ENCODE assay signal across 29 mouse cellular contexts in the genomic region with DNA sequence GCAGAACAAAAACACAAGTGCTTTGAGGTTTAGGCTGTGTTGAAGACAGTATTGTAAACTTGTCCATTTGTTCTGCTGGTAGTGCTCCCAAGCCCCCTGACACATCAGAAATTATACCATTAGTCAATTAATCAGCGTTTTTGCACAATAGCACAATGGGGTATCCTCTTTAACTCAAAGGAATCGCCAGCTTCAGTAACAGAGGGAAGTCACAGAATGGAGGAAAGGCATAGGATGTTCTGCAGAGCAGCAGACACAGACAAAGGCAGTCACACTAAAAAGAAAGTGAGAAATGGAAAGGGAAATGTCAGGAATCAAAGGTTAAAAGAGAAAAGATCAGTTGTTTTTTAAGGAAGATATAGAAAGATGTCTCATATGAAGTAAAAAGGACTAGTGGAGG.
DNase-seq lines count a peak whose midpoint lies in the region; ATAC-seq and TF ChIP-seq lines count a peak whose summit lies in the region.
"Had no signal": no experiment of that assay in that cellular context is flagged by ENCODE, and none has a peak within 500 bp of the region (broad histone marks: within the 10 kb centered on the region; RNA-seq: fewer than 3 reads in every experiment).

No protein-coding gene starts in this region.

- no peaks in the 10 kb centered on the region for H3K9me3 ChIP-seq in hindbrain, embryonic 12.5 days (replicated peaks)
- no peaks in the 10 kb centered on the region for H3K9me3 ChIP-seq in hindbrain, postnatal 0 days (ENCODE audit: low read length)
- no peaks in the 10 kb centered on the region for H3K9me3 ChIP-seq in forebrain, embryonic 15.5 days
- H3K9me3 ChIP-seq: embryonic facial prominence, embryonic 10.5 days; heart, embryonic 12.5 days; hindbrain, embryonic 13.5 days; intestine, embryonic 15.5 days; limb, embryonic 10.5 days; liver, embryonic 15.5 days; lung, embryonic 15.5 days; midbrain, embryonic 12.5 days; stomach, embryonic 15.5 days had no signal

- H3K27ac ChIP-seq in hindbrain, embryonic 12.5 days = peak overlapping the region; percentile 7; the same call in 1 of the 2 replicates
- H3K27ac ChIP-seq in hindbrain, postnatal 0 days = no peak overlapping the region
- peak overlapping the region; percentile 46; the same call in 1 of the 2 replicates for H3K27ac ChIP-seq in forebrain, embryonic 15.5 days (replicated peaks)
- H3K27ac ChIP-seq: embryonic facial prominence, embryonic 10.5 days; hindbrain, embryonic 13.5 days; intestine, embryonic 15.5 days; limb, embryonic 10.5 days; liver, embryonic 15.5 days; lung, embryonic 15.5 days; midbrain, embryonic 12.5 days; stomach, embryonic 15.5 days had no signal

- no peak for DNase-seq in hindbrain, postnatal 0 days (ENCODE audit: low spot score)
- peak; percentile 21 for DNase-seq in retina, embryonic 14.5 days (ENCODE audit: low spot score)
- DNase-seq in retina, postnatal 1 day = no peak
- DNase-seq in gastrocnemius, postnatal 25 days = no peak
- no peak for DNase-seq in spleen, adult 18-20 months
- DNase-seq: adrenal gland, adult 8-10 months; cerebellum, adult 18-20 months; cerebellum, postnatal 14 days; gastrocnemius, postnatal 14 days; heart, adult 18-20 months; heart, postnatal 10 days; kidney, adult 9 months; kidney, postnatal 14 days; liver; lung, postnatal 4 days; right cerebral cortex, adult 18-20 months; right cerebral cortex, postnatal 4 days; thymus, postnatal 25 days had no signal

- H3K36me3 ChIP-seq in hindbrain, embryonic 12.5 days = no peaks in the 10 kb centered on the region
- no peaks in the 10 kb centered on the region for H3K36me3 ChIP-seq in hindbrain, postnatal 0 days (ENCODE audit: insufficient read depth, low read length)
- H3K36me3 ChIP-seq in forebrain, embryonic 15.5 days = no peaks in the 10 kb centered on the region
- H3K36me3 ChIP-seq: embryonic facial prominence, embryonic 10.5 days; heart, embryonic 12.5 days; hindbrain, embryonic 13.5 days; intestine, embryonic 15.5 days; limb, embryonic 10.5 days; liver, embryonic 15.5 days; lung, embryonic 15.5 days; midbrain, embryonic 12.5 days; stomach, embryonic 15.5 days had no signal

- no peak for ATAC-seq in hindbrain, embryonic 12.5 days (ENCODE audit: low FRiP score)
- no peak for ATAC-seq in hindbrain, postnatal 0 days
- ATAC-seq in forebrain, embryonic 15.5 days (replicated peaks) = no peak
- ATAC-seq: intestine, embryonic 15.5 days had no signal

- H3K27me3 ChIP-seq in hindbrain, embryonic 12.5 days = no peaks in the 10 kb centered on the region
- no peaks in the 10 kb centered on the region for H3K27me3 ChIP-seq in hindbrain, postnatal 0 days (ENCODE audit: insufficient read depth, low read length)
- no peaks in the 10 kb centered on the region for H3K27me3 ChIP-seq in forebrain, embryonic 15.5 days
- H3K27me3 ChIP-seq: heart, embryonic 12.5 days; hindbrain, embryonic 13.5 days; intestine, embryonic 15.5 days; liver, embryonic 15.5 days; lung, embryonic 15.5 days; midbrain, embryonic 12.5 days; stomach, embryonic 15.5 days had no signal

- no peaks in the 10 kb centered on the region for H3K4me1 ChIP-seq in hindbrain, embryonic 12.5 days
- H3K4me1 ChIP-seq in hindbrain, postnatal 0 days (ENCODE audit: insufficient read depth, low read length) = no peaks in the 10 kb centered on the region
- H3K4me1 ChIP-seq in forebrain, embryonic 15.5 days = no peaks in the 10 kb centered on the region
- H3K4me1 ChIP-seq: embryonic facial prominence, embryonic 10.5 days; heart, embryonic 12.5 days; hindbrain, embryonic 13.5 days; intestine, embryonic 15.5 days; limb, embryonic 10.5 days; liver, embryonic 15.5 days; lung, embryonic 15.5 days; midbrain, embryonic 12.5 days; stomach, embryonic 15.5 days had no signal

- no peak overlapping the region for H3K9ac ChIP-seq in hindbrain, embryonic 12.5 days
- H3K9ac ChIP-seq in hindbrain, postnatal 0 days (replicated peaks; ENCODE audit: low read length) = no peak overlapping the region
- H3K9ac ChIP-seq in forebrain, embryonic 15.5 days (replicated peaks) = no peak overlapping the region
- H3K9ac ChIP-seq: heart, embryonic 12.5 days; hindbrain, embryonic 13.5 days; intestine, embryonic 15.5 days; liver, embryonic 15.5 days; lung, embryonic 15.5 days; midbrain, embryonic 12.5 days; stomach, embryonic 15.5 days had no signal

- TF ChIP-seq CTCF in hindbrain, postnatal 0 days (IDR thresholded peaks at IDR 0.05; ENCODE audit: low read depth) = no peak

- no peak overlapping the region for H3K4me2 ChIP-seq in hindbrain, embryonic 12.5 days (replicated peaks)
- H3K4me2 ChIP-seq in hindbrain, postnatal 0 days (ENCODE audit: low read depth, low read length) = no peak overlapping the region
- no peak overlapping the region for H3K4me2 ChIP-seq in forebrain, embryonic 15.5 days (replicated peaks)
- H3K4me2 ChIP-seq: heart, embryonic 12.5 days; hindbrain, embryonic 13.5 days; intestine, embryonic 15.5 days; liver, embryonic 15.5 days; lung, embryonic 15.5 days; midbrain, embryonic 12.5 days; stomach, embryonic 15.5 days had no signal

- 18% methylated on average over 2 of the region's 2 CpGs for WGBS in hindbrain, embryonic 12.5 days
- WGBS in hindbrain, postnatal 0 days = 11% methylated on average over 2 of the region's 2 CpGs
- 0% methylated on average over 2 of the region's 2 CpGs for WGBS in forebrain, embryonic 15.5 days

- no peak overlapping the region for H3K4me3 ChIP-seq in hindbrain, embryonic 12.5 days
- H3K4me3 ChIP-seq in hindbrain, postnatal 0 days (ENCODE audit: low read length) = no peak overlapping the region
- no peak overlapping the region for H3K4me3 ChIP-seq in forebrain, embryonic 15.5 days
- H3K4me3 ChIP-seq: embryonic facial prominence, embryonic 10.5 days; heart, embryonic 12.5 days; hindbrain, embryonic 13.5 days; intestine, embryonic 15.5 days; limb, embryonic 10.5 days; liver, embryonic 15.5 days; lung, embryonic 15.5 days; midbrain, embryonic 12.5 days; stomach, embryonic 15.5 days had no signal
